Comparison of ENCODE assay signal across 7 mouse cellular contexts in the genomic region with DNA sequence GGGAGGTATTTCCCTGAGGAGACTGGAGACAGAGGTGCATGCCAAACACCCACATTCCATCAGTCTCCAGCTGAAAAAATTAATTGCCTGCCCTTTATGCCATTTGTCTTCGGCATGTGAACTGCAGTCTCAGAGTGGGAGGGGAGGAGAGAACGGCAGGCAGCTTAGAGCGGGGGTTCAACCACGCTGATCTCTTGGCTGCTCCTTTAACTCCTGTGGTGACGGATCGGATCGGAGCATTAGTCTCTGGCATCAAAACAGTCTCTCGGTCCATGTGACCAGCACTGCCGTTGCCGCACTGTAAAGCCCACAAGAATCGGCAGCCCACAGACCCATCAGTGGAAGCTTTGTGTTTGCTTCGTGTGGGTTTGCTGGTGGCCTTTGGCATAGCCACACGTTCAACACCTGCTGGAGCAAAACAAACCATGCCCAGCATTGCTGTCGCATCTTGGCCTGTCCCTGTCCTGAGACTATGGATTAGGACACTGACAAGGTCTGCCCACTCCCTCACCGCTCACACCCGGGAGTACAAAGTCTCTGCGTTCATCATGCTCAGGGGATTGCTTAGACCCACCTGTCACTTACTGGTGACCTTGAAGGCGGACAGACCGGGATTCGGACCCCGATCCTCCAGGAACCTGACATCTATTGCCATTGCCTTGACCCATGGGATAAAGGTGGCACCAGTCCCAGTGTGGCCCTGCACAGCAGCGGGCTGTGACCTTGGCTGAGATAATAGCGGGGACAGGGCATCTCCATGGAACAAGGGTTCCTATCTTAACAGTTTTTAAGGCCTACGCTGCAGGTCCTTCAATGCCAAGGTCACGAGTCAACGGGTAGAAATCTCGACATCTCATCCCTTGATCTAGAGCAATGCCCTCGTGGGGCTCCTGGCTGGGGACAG. TPM values are rescaled to one million over a fixed set of nuclear protein-coding genes. Genes with fewer than 3 reads are reported as not detected.
DNase-seq lines count a peak whose midpoint lies in the region; ATAC-seq and TF ChIP-seq lines count a peak whose summit lies in the region.

No protein-coding gene starts in this region.

- H3K9ac ChIP-seq in heart, postnatal 0 days (replicated peaks; ENCODE audit: low read depth, low read length) = peak overlapping the region; percentile 80
- H3K9ac ChIP-seq in neural tube, embryonic 14.5 days (replicated peaks; ENCODE audit: low read depth, low read length) = peak overlapping the region; percentile 50

- H3K27me3 ChIP-seq in heart, postnatal 0 days (ENCODE audit: control insufficient read depth, insufficient read depth, low read length) = no peaks in the 10 kb centered on the region
- peaks cover 44% of the 10 kb centered on the region for H3K27me3 ChIP-seq in limb, embryonic 10.5 days (ENCODE audit: low read depth, poor library complexity, severe bottlenecking)
- H3K27me3 ChIP-seq in neural tube, embryonic 14.5 days (ENCODE audit: control insufficient read depth, insufficient read depth, low read length) = no peaks in the 10 kb centered on the region

- no peak for TF ChIP-seq CTCF in heart, postnatal 0 days (IDR thresholded peaks at IDR 0.05; ENCODE audit: low read depth)

- H3K4me1 ChIP-seq in brown adipose tissue, adult 24 weeks (ENCODE audit: control insufficient read depth, insufficient read depth, insufficient read length, low read length) = peaks cover 14% of the 10 kb centered on the region
- peaks cover 35% of the 10 kb centered on the region for H3K4me1 ChIP-seq in heart, postnatal 0 days (ENCODE audit: control insufficient read depth, insufficient read depth)
- peaks cover 32% of the 10 kb centered on the region for H3K4me1 ChIP-seq in limb, embryonic 10.5 days
- peaks cover 9% of the 10 kb centered on the region for H3K4me1 ChIP-seq in neural tube, embryonic 14.5 days (ENCODE audit: control insufficient read depth, insufficient read depth, low read length)

- ATAC-seq in heart, postnatal 0 days (ENCODE audit: insufficient read depth, low read depth) = peak; percentile 53
- ATAC-seq in neural tube, embryonic 14.5 days (ENCODE audit: low read depth) = peak; percentile 48

- TF ChIP-seq EP300 in heart, postnatal 0 days (IDR thresholded peaks at IDR 0.05; ENCODE audit: low read depth) = no peak

- peak overlapping the region; percentile 86 for H3K4me2 ChIP-seq in heart, postnatal 0 days (ENCODE audit: low read depth, low read length)
- peak overlapping the region; percentile 51 for H3K4me2 ChIP-seq in neural tube, embryonic 14.5 days (ENCODE audit: low read depth, low read length)

- no peaks in the 10 kb centered on the region for H3K9me3 ChIP-seq in heart, postnatal 0 days (replicated peaks; ENCODE audit: control insufficient read depth, low read length)
- H3K9me3 ChIP-seq in limb, embryonic 10.5 days (replicated peaks) = no peaks in the 10 kb centered on the region
- no peaks in the 10 kb centered on the region for H3K9me3 ChIP-seq in neural tube, embryonic 14.5 days (ENCODE audit: control insufficient read depth, low read length)

- 6% methylated on average over 28 of the region's 28 CpGs for WGBS in heart, postnatal 0 days
- 16% methylated on average over 28 of the region's 28 CpGs for WGBS in limb, embryonic 10.5 days
- WGBS in neural tube, embryonic 14.5 days = 12% methylated on average over 28 of the region's 28 CpGs

- DNase-seq in right cerebral cortex, postnatal 4 days = peak; percentile 12
- DNase-seq in right cerebral cortex, postnatal 14 days = no peak
- peak; percentile 43 for DNase-seq in heart, postnatal 0 days (ENCODE audit: low spot score)
- peak; percentile 50 for DNase-seq in limb, embryonic 10.5 days (ENCODE audit: low spot score)
- DNase-seq in left cerebral cortex, adult 8-10 months (ENCODE audit: low spot score in 2 of 2) = no peak

- H3K27ac ChIP-seq in brown adipose tissue, adult 24 weeks (replicated peaks; ENCODE audit: low read depth, low read length) = peak overlapping the region; percentile 89
- peak overlapping the region; percentile 91 for H3K27ac ChIP-seq in heart, postnatal 0 days (ENCODE audit: low read depth)
- H3K27ac ChIP-seq in limb, embryonic 10.5 days = peak overlapping the region; percentile 85
- peak overlapping the region; percentile 53 for H3K27ac ChIP-seq in neural tube, embryonic 14.5 days (ENCODE audit: low read depth, low read length)

- H3K36me3 ChIP-seq in heart, postnatal 0 days (replicated peaks; ENCODE audit: control insufficient read depth, insufficient read depth, low read length) = no peaks in the 10 kb centered on the region
- no peaks in the 10 kb centered on the region for H3K36me3 ChIP-seq in limb, embryonic 10.5 days
- no peaks in the 10 kb centered on the region for H3K36me3 ChIP-seq in neural tube, embryonic 14.5 days (ENCODE audit: control insufficient read depth, insufficient read depth, low read length)

- H3K4me3 ChIP-seq in brown adipose tissue, adult 24 weeks (ENCODE audit: insufficient read depth, low read depth, low read length) = peak overlapping the region; percentile 56
- peak overlapping the region; percentile 56 for H3K4me3 ChIP-seq in heart, postnatal 0 days (ENCODE audit: low read depth, low read length)
- peak overlapping the region; percentile 61 for H3K4me3 ChIP-seq in limb, embryonic 10.5 days
- peak overlapping the region; percentile 29 for H3K4me3 ChIP-seq in neural tube, embryonic 14.5 days (ENCODE audit: low read depth, low read length)

RNA-seq across cellular contexts. Expression of a gene that starts 41.3 kb away (rescaled TPM):
- polyA plus RNA-seq in brown adipose tissue, adult 24 weeks (2012; ENCODE audit: insufficient read depth, insufficient read length, missing spikeins) = 175 and 193 TPM in 2 replicates
- 501 and 762 TPM in 2 replicates for total RNA-seq in heart, postnatal 0 days (2014; rRNA removed; ENCODE audit: low replicate concordance)
- 196 and 199 TPM in 2 replicates for polyA plus RNA-seq in heart, postnatal 0 days (2015; fragmentation: Nextera tagmentation; extraction: Ambion mirVana)
- 257 and 265 TPM in 2 replicates for polyA plus RNA-seq in limb, embryonic 10.5 days (2016; fragmentation: Nextera tagmentation; extraction: Ambion mirVana)
- polyA plus RNA-seq in neural tube, embryonic 14.5 days (2014; fragmentation: Nextera tagmentation; extraction: Ambion mirVana) = 241 and 279 TPM in 2 replicates
- total RNA-seq in left cerebral cortex, adult 8-10 months (2022) = 10 to 100 TPM; 53.5 to 66.5 (median 53.8) TPM

Comparison
In these comparisons a context has a peak if more than half of its experiments do, and no peak if none do; other contexts are left out.
1. DNase-seq: peak in right cerebral cortex, postnatal 4 days (single experiment), heart, postnatal 0 days (single experiment) and limb, embryonic 10.5 days (single experiment); none in right cerebral cortex, postnatal 14 days (single experiment) and left cerebral cortex, adult 8-10 months (0 of 2).
2. Peak in every context shown above with its lines, with median percentiles within 50 percentile points of each other: H3K27ac ChIP-seq and H3K4me3 ChIP-seq.